Mouse (Mus musculus) frontal cortex, postnatal 25 days (tissue): ENCODE data around the gene Tom1.

Experiments
- DNase-seq, 2 experiments: peaks; one replicate each; pipeline ENCODE4 v3.0.0; 2022; ENCODE audit warnings: low spot score in 2 of 2

The Tom1 gene

DNA sequence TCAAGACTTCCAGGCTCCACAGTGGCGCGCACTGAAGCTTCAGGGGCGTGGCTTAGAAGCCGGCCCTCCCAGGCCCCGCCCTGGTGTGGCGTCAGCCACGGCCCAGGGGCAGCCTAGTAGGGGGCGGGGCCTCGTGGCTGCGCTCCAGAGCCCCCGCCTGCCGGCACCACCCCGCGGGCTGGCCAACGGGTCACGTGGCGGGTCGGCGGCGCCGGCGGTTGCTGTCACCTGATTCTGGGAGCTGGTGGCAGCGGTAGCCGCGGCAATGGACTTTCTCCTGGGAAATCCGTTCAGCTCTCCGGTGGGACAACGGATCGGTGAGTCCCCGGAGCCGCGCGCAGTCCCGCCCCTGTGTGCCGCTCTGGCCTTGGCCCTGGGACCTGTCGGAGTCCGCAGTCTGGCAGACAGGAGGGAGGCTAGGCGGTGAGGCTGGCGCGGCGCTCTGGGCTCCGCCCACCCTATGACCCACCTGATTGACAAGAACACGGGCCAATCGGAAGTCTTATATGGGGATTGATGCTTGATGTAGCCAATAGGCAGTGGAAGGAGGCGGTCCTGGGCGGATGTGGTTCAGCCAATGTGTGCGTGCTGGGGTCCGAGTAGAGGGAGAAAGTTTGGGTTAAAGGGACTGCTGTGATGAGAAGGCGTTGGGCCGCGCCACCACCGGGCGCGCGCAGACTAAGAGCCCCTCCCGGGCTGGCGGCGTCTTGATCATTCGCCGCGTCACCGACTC lies at the start of gene Tom1:
TSS of gene Tom1 (plus strand) at position 195 of the 733 bp plus-strand sequence.
- DNase-seq, result peak; percentile 99 to 100

DNA sequence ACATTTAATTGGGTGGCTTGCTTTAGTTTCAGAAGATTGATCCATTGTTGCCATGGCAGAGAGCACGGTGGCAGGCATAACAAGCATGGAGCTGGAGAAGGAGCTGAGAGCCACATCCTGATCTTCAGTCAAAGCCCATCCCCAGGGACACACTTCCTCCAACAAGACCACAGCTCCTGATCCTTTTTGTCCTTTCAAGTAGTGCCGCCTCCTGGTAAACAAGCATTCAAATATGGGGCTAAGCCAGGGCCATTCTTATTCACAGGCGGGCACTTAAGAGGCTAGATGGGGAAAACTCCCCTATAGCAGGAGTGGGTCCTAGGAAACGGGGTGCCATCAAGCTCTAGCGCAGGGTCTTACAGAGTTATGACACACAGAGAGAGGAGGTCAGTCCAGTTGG lies 46.1 kb upstream of the Tom1 start:
- DNase-seq, result no peak

DNA sequence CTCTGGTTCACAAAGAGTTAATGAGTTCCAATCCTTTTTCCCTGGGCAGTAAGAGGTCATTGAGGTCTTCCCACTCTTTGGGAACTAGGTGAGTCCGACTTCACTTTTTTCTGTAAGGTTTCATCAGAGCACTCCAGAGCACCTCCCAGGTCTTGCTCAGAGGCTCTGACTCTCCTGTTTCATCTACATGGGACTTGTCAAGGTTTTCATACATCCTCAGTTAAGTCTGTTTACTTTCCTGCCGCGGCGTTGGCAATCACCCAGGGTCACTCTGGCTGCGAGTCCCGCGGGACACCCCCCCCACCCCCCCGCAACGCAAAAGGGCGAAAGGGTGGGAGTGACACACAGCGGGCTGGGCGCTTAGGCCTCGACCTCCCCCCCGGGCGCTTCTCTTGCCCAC lies 43.5 kb upstream of the Tom1 start:
- DNase-seq, result no peak

DNA sequence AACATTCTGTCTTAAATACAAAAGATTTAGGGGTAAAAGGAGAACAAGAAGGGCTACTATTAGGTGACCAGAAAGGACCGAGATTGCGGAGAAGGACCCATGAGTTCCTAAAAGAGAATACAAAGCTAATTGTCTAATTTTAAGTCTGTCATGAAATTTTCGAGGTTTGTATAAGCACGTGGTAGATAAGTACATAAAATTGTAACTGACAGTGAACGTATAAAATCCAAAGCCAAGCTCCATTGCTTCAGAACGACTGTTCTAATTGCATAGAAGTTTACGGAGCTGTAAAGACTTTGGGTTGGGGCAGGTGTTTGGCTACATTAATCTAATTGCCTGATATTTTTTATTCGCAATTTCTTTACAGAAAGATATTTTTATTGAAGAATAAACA lies 40.4 kb upstream of the Tom1 start, which contains the start of gene Hmgxb4:
TSS of gene Hmgxb4 (plus strand) at position 276 of the 394 bp plus-strand sequence.
- no peak for DNase-seq

DNA sequence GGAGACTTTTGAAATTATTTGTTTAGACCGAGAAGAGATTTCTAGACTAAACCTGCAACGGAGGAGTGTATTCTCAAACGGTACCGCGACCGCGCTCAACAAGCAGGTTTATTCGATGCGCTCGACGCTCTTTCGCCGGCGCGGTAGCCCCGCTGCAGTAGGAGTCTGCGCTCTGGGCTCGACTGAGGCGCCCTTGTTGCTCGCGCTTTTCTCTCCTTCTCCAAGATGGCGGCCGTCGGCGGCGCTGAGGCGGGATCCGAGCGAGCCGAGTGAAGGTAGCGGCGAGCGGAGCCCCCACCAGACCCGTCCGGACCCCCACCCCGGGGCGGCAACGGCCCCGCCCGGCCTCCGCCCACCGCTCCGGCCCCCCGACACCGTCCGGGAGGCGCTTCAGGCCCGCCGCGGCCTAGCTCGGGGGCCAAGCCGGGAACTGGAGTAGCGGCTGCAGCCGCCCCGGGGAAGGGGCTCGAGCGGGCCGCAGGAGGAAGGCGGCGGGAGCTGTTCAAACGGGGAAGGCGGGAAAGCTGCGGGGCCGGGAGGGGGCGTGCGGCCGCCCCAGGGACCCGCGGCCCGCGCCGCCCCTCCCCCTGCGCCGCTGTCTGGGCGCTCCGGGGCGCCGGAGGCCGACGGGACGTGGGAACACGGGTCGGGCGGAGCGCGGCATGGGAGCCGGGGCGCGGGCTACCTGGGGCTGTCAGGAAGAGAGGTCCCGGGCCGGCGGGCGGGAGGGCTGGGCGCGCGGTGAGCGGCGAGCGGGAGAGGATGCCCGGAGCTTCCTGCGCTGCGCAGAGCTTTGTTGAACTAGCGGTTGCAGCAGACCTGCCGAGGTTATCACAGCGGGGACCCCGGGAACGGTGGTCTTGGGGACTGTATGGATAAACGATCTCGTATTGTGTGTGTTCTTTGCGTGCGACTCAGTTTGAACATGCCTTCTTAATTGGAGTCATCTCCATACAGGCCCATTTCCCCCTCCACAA lies 39.7 kb upstream of the Tom1 start:
- peak; percentile 65 to 70 for DNase-seq

DNA sequence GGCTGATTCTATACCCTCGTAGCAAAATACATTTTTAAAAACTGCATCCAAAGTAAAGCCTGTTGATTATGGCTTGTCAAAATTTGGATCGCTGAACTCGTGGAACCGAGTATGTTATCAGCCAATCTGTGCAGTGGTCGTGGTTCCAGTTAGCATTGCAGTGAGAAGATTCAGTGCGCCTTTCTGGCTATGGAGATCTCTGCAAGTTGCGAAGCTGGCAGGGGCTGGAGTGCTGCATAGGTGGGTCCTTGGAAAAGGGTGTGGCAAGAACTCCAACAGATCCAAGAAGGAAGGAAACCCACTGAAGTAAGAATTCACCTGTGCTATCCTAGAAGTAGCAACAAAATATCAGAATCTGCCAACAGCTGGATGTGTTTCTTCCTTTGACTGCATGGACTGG lies 39.0 kb upstream of the Tom1 start:
- DNase-seq, result no peak

DNA sequence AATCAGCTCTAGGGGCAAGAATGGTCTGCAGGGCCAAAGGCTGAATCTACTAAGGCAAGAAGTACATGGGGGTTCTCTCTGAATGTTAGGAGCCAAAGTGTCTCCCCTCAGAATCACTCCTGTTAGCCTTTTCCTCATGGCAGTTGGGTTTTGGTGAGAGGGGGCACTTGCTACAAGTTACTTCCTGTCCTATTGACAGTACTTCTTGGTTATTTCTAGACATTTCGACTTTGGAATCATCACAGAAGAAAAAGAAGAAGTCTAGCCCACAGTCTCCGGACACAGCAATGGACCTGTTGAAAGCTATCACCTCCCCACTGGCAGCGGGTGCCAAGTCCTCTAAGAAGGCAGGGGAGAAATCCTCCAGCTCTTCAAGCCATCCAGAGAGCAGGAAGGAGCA lies 33.1 kb upstream of the Tom1 start:
- no peak for DNase-seq

DNA sequence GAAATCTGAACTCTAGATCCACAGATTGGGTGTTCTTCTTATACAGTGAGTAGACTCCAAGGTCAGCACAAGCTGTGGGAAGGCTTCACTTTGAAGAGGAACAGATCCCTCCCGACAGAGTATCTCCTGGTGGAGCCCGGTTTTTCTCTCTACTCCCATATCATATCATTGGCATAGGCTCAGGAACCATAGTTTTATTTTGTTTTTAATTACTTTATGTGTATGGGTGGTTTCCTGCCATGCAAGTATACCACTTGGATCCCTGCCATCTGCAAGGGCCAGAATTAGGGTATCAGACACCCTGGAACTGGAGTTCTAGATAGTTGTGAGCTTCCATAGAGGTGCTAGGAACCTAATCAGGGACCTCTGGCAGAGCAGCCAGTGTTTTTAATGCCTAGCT lies 24.7 kb upstream of the Tom1 start:
- DNase-seq, result no peak

DNA sequence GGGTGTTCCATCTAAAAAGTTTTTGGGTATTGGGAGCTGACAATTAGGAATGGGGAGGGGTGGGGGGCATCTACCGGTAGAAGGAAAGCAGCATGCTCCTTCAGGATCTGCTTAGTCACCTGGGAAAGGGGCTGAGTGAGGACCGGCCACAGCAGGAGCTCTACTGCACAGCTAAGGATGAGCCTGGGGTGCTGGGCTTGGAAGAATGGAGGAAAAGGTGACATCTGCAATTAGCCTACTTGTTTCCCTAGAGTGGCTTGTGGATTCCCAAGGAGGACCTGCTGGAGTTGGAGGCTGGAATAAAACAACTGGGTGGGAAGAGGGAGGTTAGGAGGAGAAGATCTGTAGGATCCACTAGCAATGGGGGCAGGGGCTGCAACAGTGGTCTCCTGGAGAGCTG lies 19.9 kb upstream of the Tom1 start:
- DNase-seq, result no peak

DNA sequence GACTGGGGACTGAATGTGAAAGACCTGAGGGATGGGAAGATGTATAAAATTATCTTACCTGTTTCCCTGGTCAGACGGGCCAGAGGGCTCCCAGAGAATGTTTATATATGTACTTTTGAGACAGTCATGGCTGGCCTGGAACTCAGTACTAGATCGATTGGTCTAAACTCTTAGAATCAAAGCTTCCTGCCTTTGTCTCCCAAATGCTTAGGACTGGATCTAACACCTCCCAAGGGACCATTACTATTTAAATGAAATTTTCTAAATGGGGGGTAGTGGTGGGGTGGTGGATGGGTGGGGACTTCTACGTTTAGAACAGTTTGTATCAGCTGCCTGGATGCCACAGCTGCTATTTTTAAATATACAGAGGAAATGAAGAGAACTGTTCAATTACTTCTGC lies 19.5 kb upstream of the Tom1 start:
- no peak for DNase-seq

DNA sequence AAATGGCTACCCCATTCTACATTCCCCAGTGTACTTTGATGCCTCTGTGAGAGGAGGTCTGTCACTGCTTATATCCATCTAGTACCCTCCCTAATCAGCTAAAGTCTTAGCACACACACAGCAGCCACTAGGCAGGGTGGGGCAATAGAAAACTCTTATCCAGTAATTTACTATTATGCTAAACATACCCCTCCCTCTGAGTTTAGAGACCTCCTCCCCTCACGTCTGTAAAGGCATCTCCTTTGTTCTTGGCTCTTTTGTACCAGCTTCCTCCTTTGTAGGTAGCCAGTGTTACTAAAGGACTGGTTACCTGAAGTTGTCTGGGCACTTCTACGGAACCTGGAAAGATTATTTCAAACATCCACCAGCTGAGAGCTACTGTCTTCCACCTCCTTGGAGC lies 17.5 kb upstream of the Tom1 start:
- DNase-seq, result no peak

DNA sequence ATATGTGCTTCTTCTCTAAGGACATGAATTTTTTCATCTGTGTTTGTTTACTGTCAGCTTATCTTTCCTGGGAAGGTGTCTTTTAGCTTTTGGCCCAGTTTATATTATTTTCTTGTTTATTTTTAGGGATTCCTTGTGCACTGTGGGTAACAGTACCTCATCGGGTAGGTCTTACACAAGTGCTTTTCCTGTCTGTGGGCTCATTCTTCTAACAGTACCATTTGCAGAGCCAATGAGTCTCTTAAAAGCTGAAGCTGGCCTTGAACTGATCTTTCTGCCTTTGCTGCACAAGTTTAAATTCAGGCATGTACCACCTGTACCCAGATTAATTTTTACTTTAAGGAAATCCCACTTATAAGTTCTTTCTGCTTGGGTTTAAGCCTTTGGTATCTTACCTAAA lies 17.1 kb upstream of the Tom1 start:
- DNase-seq, result no peak

DNA sequence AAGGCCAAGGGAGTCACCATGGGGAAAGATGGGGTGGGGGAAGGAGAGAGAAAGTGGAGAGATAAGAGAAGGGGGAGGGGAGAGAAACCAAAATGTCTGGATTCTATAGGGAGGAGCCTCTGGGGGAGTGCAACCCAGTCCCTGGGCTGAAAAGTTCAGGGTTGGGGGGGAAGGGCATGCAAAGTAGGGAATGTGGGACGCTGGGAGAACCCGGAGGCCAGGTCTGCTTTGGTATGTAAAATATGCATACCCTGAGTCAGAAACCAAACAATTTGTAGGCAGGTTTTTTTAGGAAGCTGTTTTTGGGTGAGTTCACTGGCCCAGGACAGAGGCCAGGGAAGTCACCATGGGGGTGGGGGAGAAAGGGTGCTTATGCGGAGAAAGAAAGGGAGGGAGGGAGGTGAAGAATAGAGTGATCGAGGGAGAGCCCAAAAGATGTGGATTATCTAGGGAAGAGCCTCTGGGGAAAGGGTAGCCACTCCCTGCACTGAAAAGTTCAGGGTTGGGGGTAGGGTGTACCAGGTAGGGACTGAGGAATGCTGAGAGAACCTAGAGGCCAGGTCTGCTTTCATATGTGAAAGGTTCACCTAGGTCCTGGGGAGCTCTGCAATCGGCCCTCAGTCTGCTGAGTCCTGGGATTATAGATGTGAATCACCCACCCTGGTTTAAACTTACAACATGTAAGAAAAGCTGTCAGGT lies 15.1 kb upstream of the Tom1 start:
- DNase-seq, result no peak

DNA sequence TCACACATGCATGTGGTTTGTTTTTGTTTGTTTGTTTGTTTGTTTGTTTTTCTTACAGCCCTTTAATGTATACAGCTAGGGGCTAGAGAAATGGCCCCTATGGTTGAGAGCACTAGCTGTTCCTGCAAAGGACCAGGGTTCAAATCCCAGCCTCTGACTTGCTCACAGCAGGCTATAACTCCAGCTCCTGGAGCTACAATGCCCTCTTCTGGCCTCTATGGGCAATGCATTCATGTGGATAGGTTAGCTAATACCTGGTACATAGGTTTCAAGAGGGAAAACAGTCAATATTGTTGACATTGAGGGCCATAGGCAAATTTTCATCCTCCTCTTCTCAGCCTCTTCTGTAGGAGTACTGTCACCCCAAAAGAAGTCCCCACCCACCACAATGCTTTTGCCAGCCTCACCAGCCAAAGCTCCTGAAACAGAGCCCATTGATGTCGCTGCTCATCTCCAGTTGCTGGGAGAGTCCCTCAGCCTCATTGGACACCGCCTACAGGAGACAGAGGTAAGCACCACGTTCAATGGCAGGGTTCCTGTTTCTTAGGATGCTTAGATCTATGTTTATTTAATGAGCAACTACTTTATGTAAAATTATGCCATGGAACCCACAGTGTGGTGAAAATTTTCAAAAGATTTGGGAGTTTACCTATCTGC lies 9.7 kb upstream of the Tom1 start:
- DNase-seq, result no peak

DNA sequence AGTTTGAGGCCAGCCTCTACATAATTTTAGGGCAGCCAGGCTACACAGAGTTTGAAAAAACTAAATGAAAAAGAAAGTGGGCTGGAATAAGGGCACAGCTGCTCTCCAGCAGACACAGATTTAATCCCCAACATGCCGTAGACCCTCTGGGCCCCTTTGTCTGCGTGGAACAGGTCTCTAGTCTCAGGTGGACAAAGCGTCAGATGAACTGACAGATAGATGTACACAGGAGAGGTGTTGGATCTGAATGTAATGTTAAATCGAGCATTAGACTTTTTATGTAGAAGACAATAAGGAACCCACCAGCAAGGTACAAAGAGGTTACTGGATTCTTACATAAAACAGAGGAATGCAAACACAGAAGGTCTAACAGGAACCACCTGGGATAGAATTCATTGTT lies 7.7 kb upstream of the Tom1 start:
- DNase-seq, result no peak

DNA sequence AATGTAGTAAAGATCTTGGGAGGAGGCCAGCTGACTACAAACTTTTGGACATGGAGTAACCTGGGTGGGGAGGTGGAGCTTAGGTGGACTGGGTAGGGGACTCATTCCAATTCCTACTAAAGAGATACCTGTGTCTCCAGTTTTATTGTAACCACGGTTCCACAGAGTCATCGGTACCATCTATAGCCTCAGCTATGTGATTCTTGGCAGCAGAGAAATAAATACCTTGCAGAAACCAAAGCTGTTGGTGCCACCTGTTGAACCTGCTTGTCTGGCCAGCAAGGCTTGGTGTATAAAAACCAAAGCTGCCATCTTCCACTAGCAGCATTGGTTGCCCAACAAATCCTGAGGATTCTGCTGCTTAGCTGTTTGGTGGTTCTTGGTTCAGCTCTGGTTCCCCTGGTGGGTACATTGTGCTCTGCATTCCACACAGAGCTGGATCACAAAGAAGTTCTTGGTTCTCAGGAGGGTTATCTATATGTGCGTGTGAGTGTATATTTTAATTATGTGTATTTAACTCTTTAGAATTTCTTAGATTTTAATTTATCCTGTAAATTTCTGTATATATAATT lies 3.0 kb upstream of the Tom1 start:
- no peak for DNase-seq

DNA sequence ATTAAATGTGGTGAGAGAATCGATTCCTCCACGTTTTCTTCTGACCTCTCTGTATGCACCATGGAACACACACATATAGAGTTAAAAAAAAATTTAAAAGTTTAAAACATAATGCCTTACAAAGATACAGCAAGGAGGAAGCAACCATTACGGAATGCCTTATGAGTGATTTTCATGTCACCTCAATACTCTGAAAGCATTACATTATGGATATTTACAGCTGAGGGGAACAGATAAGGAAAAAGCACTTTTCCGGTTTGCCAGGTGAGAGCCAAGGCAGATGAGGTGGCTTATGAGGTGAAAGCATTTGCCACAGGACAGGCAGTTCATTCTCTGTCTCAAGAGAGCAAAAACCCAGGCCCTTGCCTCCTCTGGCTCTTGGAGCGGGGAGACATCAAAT lies 544 bp upstream of the Tom1 start:
- no peak for DNase-seq

DNA sequence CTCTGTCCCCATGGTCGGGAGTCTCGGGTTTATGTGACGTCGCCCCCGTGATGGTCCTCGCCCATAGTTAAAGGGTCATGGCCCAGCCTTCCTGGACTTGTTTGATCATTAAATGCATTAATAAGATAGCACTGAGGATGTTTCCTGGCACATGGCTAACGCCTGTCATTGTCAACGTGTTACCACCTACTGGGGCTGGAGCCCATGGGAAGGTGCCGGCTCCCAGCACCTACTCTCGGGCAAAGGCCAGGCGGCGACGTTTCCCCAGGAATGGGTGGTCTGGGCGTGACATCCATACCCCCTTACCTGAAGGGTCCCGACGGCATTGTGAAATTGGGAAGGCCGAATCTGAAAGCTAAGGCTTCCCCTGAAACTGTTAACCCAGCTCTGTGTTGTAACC lies 780 bp downstream of the Tom1 start:
- DNase-seq, result no peak

DNA sequence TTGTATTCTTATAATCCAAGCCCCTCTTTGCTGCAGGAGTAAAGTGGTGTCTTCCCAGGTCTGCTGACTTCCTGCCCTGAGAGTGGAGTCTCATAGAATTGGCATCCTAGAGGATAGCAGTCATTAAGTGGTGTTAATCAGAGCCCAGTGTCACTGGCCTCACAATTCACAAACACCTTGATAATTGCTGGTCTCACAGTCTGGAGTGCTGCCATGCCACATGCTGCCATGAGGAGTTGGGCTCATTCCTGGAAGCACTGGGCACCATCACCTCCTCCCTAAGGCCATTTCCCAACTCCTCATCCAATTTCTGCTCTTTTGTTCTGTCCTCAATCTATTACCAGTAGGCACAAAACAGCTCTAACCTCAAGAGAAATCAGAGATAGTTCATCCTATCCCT lies 2.1 kb downstream of the Tom1 start:
- no peak for DNase-seq

DNA sequence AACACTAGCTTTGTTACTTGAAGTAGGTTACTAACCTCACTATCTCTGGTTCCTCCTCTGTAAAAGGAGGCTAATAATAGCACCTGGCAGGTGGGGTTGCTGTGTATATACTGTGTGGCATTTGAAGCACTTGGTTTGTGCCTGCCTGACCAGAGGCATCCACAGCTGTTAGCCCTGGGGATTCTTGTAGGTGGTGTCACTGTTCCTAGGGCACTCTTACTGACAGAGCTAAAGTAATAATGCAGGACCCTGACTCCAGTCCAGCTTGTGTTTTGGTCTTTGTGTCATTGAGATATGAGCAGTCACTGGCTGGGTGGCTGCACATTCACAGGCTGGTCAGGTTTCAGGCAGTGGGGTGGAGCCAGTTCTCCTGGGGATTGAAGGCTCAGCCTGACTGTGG lies 5.0 kb downstream of the Tom1 start:
- DNase-seq, result no peak

DNA sequence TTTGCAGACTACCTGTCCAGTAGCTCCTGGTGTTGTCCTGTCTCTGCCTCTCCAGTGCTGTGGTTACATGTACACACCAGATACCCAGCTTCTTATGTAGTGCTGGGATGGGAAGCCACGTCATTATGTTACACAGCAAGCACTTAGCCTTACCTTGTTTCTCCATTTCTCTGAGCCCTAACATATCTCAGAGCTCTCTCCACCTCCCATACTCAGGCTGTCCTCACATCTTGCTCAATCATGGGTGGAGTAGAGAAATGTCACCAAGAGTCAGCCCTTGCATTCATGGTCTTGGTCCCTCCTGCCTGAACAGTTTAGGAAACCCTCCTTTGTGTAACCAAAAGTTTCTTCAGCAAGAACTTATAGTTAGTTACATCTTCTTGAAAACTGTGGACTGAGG lies 6.2 kb downstream of the Tom1 start:
- DNase-seq, result no peak

DNA sequence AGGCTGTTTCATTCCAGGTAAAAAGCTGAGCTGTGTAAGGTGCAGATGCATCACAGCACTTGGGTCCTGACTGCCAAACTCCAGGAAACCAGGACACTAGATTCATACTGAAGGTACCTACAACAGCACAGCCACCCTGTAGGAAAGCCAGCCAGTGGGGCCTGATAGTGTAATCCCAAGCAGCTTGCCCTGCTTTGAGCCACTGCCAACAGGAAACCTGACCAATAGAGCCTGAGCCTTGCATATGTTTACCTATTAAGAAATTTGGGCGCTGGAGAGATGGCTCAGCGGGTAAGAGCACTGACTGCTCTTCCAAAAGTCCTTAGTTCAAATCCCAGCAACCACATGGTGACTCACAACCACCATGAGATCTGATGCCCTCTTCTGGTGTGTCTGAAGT lies 8.7 kb downstream of the Tom1 start:
- no peak for DNase-seq
